Mouse (Mus musculus) kidney, embryonic 15.5 days (tissue): ENCODE data around the gene Slc25a10. TPM values are rescaled to one million over a fixed set of nuclear protein-coding genes. Genes with fewer than 3 reads are reported as not detected.

Source experiments
- ATAC-seq: fragments of 200-750 bp; cut with Nextera tagmentation; replicated peaks from 2 replicates; pipeline ENCODE4 v1.8.0; 2017; ENCODE audit warnings: moderate TSS enrichment; ENCODE audit not compliant: low FRiP score
- H3K27ac ChIP-seq: fragments of 300-500 bp; sonication (generic); 2 replicates; pipeline ENCODE4 v1.5.1; 2015; ENCODE audit warnings: mild to moderate bottlenecking, inconsistent platforms
- H3K27me3 ChIP-seq: fragments of 300-500 bp; sonication (generic); 2 replicates; pipeline ENCODE4 v1.6.1; 2015; ENCODE audit warnings: inconsistent platforms
- H3K36me3 ChIP-seq: fragments of 300-500 bp; sonication (generic); 2 replicates; pipeline ENCODE4 v1.6.1; 2015; ENCODE audit warnings: inconsistent platforms
- H3K4me1 ChIP-seq: fragments of 300-500 bp; sonication (generic); 2 replicates; pipeline ENCODE4 v1.6.1; 2015; ENCODE audit warnings: inconsistent platforms
- H3K4me2 ChIP-seq: fragments of 300-500 bp; sonication (generic); 2 replicates; pipeline ENCODE4 v1.6.1; 2015; ENCODE audit warnings: moderate library complexity, mild to moderate bottlenecking, inconsistent platforms
- H3K4me3 ChIP-seq: fragments of 300-500 bp; sonication (generic); replicated peaks from 2 replicates; pipeline ENCODE4 v1.5.1; 2015; ENCODE audit warnings: mild to moderate bottlenecking, inconsistent platforms
- H3K9ac ChIP-seq: fragments of 300-500 bp; sonication (generic); 2 replicates; pipeline ENCODE4 v1.6.1; 2015; ENCODE audit warnings: mild to moderate bottlenecking, inconsistent platforms
- H3K9me3 ChIP-seq: fragments of 300-500 bp; sonication (generic); replicated peaks from 2 replicates; pipeline ENCODE4 v1.6.1; 2016; ENCODE audit warnings: inconsistent platforms
- WGBS: fragments of 180-500 bp; shearing (Covaris S2); methylation state at CpG from one replicate; pipeline ENCODE4 v1.1.7; 2015; ENCODE audit warnings: mixed read lengths; 5-methylcytosine and 5-hydroxymethylcytosine counted together
- polyA plus RNA-seq: library from polyadenylated mRNA; unstranded; fragments of >200 nt; fragmentation: Nextera tagmentation; extraction: Ambion mirVana; gene quantifications from 2 replicates; pipeline ENCODE4 v1.2.1, GENCODE M21; 2015

The Slc25a10 gene
- polyA plus RNA-seq, 1 experiment from 2014 or later: 91.9 TPM

DNA sequence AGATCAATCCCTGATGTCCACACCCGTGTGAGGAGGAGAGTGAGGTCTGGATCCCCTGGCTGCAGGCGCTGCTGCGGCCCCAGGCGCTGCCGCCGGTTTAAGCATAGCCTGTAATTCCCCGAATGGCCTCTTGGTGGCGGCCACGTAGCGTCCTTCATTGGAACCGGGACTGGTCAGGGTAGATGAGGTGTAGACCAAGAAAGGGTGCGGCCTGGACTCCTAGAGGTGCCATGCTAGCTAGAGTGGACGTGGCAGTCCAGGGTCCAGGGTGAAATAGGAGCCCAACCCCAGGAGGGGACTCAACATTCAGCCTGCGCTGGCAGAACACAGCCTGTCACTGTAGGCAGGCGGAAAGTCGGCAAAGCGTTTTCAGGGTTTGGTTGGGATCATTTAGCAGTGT is 24.0 kb downstream of the Slc25a10 start:
- no peak overlapping the region for H3K4me3 ChIP-seq
- no peaks in the 10 kb centered on the region for H3K9me3 ChIP-seq
- peaks cover 37% of the 10 kb centered on the region for H3K4me1 ChIP-seq
- no peak overlapping the region for H3K9ac ChIP-seq
- no peaks in the 10 kb centered on the region for H3K27me3 ChIP-seq
- no peak overlapping the region for H3K27ac ChIP-seq
- no peaks in the 10 kb centered on the region for H3K36me3 ChIP-seq
- ATAC-seq: peak; percentile 71
- WGBS: 17% methylated on average over 17 of the region's 17 CpGs
- H3K4me2 ChIP-seq: no peak overlapping the region

GRCm38 (mm10) chr11:120517147-120517546 is 25.5 kb downstream of the Slc25a10 start:
- no peak overlapping the region for H3K4me3 ChIP-seq

GRCm38 (mm10) chr11:120518027-120518426 is 26.4 kb downstream of the Slc25a10 start:
- no peak for ATAC-seq
- H3K4me1 ChIP-seq: peaks cover 26% of the 10 kb centered on the region
- no peak overlapping the region for H3K4me3 ChIP-seq
- 56% methylated on average over 6 of the region's 6 CpGs for WGBS
- H3K4me2 ChIP-seq: no peak overlapping the region; the same call in 1 of the 2 replicates
- peak overlapping the region; percentile 20; the same call in 1 of the 2 replicates for H3K27ac ChIP-seq
- H3K9ac ChIP-seq: no peak overlapping the region
- H3K36me3 ChIP-seq: no peaks in the 10 kb centered on the region
- no peaks in the 10 kb centered on the region for H3K9me3 ChIP-seq
- H3K27me3 ChIP-seq: no peaks in the 10 kb centered on the region

More at GRCm38 (mm10) chr11:120517147-120517546, 25.5 kb downstream of the Slc25a10 start:
- H3K9ac ChIP-seq: no peak overlapping the region
- H3K4me2 ChIP-seq: no peak overlapping the region
- peaks cover 31% of the 10 kb centered on the region for H3K4me1 ChIP-seq
- no peaks in the 10 kb centered on the region for H3K9me3 ChIP-seq
- ATAC-seq: no peak
- H3K27ac ChIP-seq: no peak overlapping the region
- WGBS: 89% methylated on average over 4 of the region's 4 CpGs
- no peaks in the 10 kb centered on the region for H3K36me3 ChIP-seq
- no peaks in the 10 kb centered on the region for H3K27me3 ChIP-seq

DNA sequence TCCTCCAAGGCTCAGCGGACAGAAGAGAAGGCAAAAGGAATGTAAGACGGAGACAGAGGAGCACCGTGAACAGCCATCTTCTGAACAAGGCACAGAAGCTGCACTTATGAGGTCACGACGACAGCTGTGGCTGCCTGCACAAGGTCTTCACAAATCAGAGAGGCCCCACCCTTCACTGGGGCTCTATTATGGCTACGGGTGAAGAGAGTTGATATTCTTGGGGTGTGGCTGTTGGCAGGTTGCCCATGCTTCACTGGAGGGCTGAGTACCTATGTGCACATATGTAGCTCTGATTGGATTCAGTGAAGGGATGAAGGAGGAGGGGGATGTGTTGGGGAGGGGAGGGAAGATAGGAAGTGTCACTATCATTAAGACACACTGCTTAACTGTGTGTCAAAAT is 26.9 kb downstream of the Slc25a10 start:
- no peak overlapping the region for H3K4me3 ChIP-seq
- peaks cover 23% of the 10 kb centered on the region for H3K4me1 ChIP-seq
- H3K4me2 ChIP-seq: no peak overlapping the region; the same call in 1 of the 2 replicates
- H3K27ac ChIP-seq: no peak overlapping the region
- no peak overlapping the region for H3K9ac ChIP-seq
- 65% methylated on average over 6 of the region's 6 CpGs for WGBS
- no peak for ATAC-seq
- H3K36me3 ChIP-seq: no peaks in the 10 kb centered on the region
- H3K9me3 ChIP-seq: no peaks in the 10 kb centered on the region
- no peaks in the 10 kb centered on the region for H3K27me3 ChIP-seq

DNA sequence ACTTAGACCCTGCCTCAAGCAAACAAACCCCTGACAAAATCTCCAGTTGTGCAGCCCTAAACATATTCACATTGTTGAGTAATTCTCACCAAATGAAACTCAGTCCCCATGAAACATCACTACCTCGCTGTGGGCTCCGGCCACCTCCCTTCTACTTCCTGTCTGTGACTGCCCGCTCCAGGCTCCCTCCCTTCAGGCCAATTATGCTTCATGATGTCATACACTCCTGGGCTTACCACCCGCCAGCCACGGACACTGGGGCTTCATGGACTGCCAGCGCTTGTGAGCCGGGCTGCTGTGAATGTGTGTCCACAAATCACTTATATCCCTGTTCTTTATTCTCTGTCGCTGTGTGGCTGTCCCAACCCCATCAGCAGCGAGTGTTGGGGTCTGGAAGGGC is 28.1 kb downstream of the Slc25a10 start:
- Histone ChIP-seq H3K4me1 (peaks cover 23% of the 10 kb centered on the region), H3K36me3 (no peaks in the 10 kb centered on the region), H3K4me3 (no peak overlapping the region), H3K9ac (no peak overlapping the region), H3K9me3 (no peaks in the 10 kb centered on the region), H3K27ac (peak overlapping the region; percentile 15; the same call in 1 of the 2 replicates), H3K4me2 (peak overlapping the region; percentile 20; the same call in 1 of the 2 replicates), H3K27me3 (no peaks in the 10 kb centered on the region)
- ATAC-seq: no peak
- 30% methylated on average over 9 of the region's 9 CpGs for WGBS

- Histone ChIP-seq H3K4me1 (peaks cover 23% of the 10 kb centered on the region), H3K9ac (no peak overlapping the region), H3K4me3 (no peak overlapping the region), H3K27ac (no peak overlapping the region), H3K9me3 (no peaks in the 10 kb centered on the region), H3K27me3 (no peaks in the 10 kb centered on the region), H3K4me2 (no peak overlapping the region), H3K36me3 (no peaks in the 10 kb centered on the region)
- ATAC-seq: no peak
- 63% methylated on average over 9 of the region's 9 CpGs for WGBS
Observed at GRCm38 (mm10) chr11:120520498-120520897, 28.9 kb downstream of the Slc25a10 start.

GRCm38 (mm10) chr11:120520967-120521540 is 29.4 kb downstream of the Slc25a10 start:
- Histone ChIP-seq H3K4me3 (no peak overlapping the region), H3K4me2 (no peak overlapping the region), H3K27me3 (no peaks in the 10 kb centered on the region), H3K27ac (no peak overlapping the region), H3K9ac (no peak overlapping the region), H3K4me1 (peaks cover 20% of the 10 kb centered on the region), H3K9me3 (no peaks in the 10 kb centered on the region), H3K36me3 (no peaks in the 10 kb centered on the region)
- 83% methylated on average over 5 of the region's 5 CpGs for WGBS
- ATAC-seq: no peak

- H3K9me3 ChIP-seq: no peaks in the 10 kb centered on the region
- no peak overlapping the region for H3K4me3 ChIP-seq
- H3K27ac ChIP-seq: no peak overlapping the region
- 85% methylated on average over 8 of the region's 8 CpGs for whole genome bisulfite sequencing
- no peak for ATAC-seq
- no peak overlapping the region for H3K9ac ChIP-seq
- peaks cover 20% of the 10 kb centered on the region for H3K4me1 ChIP-seq
- no peaks in the 10 kb centered on the region for H3K36me3 ChIP-seq
- H3K27me3 ChIP-seq: peaks cover 3% of the 10 kb centered on the region
- H3K4me2 ChIP-seq: no peak overlapping the region
Observed at GRCm38 (mm10) chr11:120522581-120522980, 30.9 kb downstream of the Slc25a10 start.

DNA sequence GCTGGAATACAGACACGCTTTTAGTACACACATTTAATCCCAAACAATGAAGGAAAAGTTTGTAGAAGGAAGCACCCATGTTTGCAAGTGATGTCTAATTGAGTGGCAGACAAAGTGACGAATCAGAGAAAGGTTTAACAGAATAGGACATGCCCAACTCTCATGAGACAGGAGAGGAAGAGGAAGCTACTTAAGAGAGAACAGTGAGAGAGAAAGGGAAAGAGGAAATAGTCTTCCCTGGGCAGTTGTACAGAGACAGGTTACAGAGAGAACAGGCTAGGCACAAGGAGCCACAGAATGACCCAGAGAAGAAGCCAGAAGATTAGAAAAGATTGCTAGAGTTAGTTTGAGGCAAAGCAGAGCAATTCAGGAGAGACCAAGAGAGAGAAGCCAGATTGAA is 34.3 kb downstream of the Slc25a10 start:
- Histone ChIP-seq H3K4me3 (no peak overlapping the region), H3K9me3 (no peaks in the 10 kb centered on the region), H3K4me1 (peaks cover 10% of the 10 kb centered on the region), H3K27ac (no peak overlapping the region), H3K36me3 (no peaks in the 10 kb centered on the region), H3K9ac (no peak overlapping the region), H3K27me3 (peaks cover 36% of the 10 kb centered on the region), H3K4me2 (no peak overlapping the region)
- 79% methylated on average over 2 of the region's 2 CpGs for WGBS
- ATAC-seq: no peak

DNA sequence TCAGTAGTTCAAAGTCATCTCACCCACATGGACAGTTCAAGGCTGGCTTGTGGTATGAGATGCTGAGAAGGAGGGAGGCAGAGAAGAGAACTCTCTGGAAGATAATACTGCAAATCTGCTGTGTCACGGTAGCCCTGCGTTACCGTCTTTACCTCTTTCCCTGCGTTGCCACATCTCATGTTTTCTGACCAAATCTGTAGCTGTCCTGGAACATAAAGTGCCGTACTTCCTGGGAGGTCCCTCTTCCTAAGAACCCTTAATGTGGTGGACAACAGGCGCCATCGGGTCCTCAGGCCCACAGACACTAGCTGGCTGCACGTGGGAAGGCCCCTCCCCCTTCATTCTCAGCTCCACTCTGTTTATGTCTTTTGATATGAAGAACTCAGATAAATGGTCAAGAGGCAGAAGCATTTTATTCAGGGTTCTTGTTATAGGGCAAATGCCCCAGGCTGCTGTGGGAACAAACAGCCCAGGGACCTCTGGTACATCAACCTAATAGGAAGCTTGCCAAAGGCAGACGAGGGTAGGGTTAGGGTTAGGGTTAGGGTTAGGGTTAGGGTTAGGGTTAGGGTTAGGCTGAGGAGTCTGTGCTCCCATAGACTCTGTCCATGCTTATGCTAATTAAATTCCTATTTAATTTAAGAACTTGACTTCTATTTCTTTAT is 36.2 kb downstream of the Slc25a10 start:
- Histone ChIP-seq H3K4me1 (peaks cover 18% of the 10 kb centered on the region), H3K27me3 (peaks cover 54% of the 10 kb centered on the region), H3K4me2 (no peak overlapping the region), H3K9ac (no peak overlapping the region), H3K36me3 (no peaks in the 10 kb centered on the region), H3K9me3 (no peaks in the 10 kb centered on the region), H3K4me3 (no peak overlapping the region), H3K27ac (no peak overlapping the region)
- 78% methylated on average over 9 of the region's 9 CpGs for WGBS
- no peak for ATAC-seq

DNA sequence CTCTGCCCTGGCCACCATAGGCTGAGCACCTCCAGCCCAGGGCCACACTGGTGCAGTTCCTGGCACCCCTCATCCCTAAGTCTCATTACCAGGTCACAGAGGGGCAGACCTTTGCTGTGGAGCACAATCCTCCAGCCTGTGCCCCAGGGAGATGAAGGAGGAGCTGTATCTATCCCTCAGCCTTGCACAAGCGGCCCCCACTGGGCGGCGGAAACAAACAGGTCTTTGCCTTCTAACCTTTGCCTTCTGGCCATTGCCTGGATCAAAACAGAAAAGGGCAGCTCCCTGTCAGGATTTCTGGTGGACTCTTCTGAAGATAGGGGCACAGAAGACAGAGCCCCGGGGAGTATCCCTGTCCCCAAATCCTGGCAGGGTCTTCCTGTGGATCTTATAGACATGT is 37.3 kb downstream of the Slc25a10 start:
- peaks cover 64% of the 10 kb centered on the region for H3K27me3 ChIP-seq
- no peak overlapping the region for H3K27ac ChIP-seq
- H3K4me1 ChIP-seq: peaks cover 18% of the 10 kb centered on the region
- no peaks in the 10 kb centered on the region for H3K9me3 ChIP-seq
- no peak overlapping the region for H3K4me2 ChIP-seq
- H3K36me3 ChIP-seq: no peaks in the 10 kb centered on the region
- ATAC-seq: no peak
- H3K9ac ChIP-seq: no peak overlapping the region
- no peak overlapping the region for H3K4me3 ChIP-seq
- WGBS: 67% methylated on average over 4 of the region's 4 CpGs

GRCm38 (mm10) chr11:120530085-120530964 is 38.7 kb downstream of the Slc25a10 start, which contains the start of gene Gcgr:
Gene Gcgr, plus strand, starts transcription at chr11:120530699.
- Histone ChIP-seq H3K9me3 (no peaks in the 10 kb centered on the region), H3K27ac (no peak within 1 kb of the TSS), H3K36me3 (no peaks in the 10 kb centered on the region), H3K27me3 (peaks cover 77% of the 10 kb centered on the region), H3K4me2 (peak within 1 kb of the TSS; percentile 77), H3K4me1 (peaks cover 18% of the 10 kb centered on the region), H3K9ac (peak within 1 kb of the TSS; percentile 49), H3K4me3 (peak within 1 kb of the TSS; percentile 42)
- 9% methylated on average over 56 of the region's 62 CpGs for WGBS
- ATAC-seq: 0 out of 2 replicates have a peak, but pooled peaks have one; percentile 43
